Mouse (Mus musculus) heart, embryonic 16.5 days (tissue): ENCODE measurements at regions not wholly inside any gene's neighbourhood (a gene's known extent, or its start where the extent isn't known, plus 50 kb on each side); places are given as distances from the start of the nearest gene placed in this dataset.

Experiments
- ATAC-seq: fragments of 200-750 bp; cut with Nextera tagmentation; replicated peaks from 2 replicates; pipeline ENCODE4 v1.8.0; 2017; ENCODE audit warnings: moderate number of reproducible peaks; ENCODE audit not compliant: insufficient read depth, low FRiP score; ENCODE audit errors: extremely low read depth
- H3K27ac ChIP-seq: fragments of 300-500 bp; sonication (generic); 2 replicates; pipeline ENCODE4 v1.5.1; 2014; ENCODE audit warnings: mild to moderate bottlenecking, low read length, control low read depth, moderate library complexity
- H3K27me3 ChIP-seq: fragments of 300-500 bp; sonication (generic); 2 replicates; pipeline ENCODE4 v1.6.1; 2014; ENCODE audit warnings: low read length, mixed read lengths; ENCODE audit not compliant: control insufficient read depth, insufficient read depth
- H3K36me3 ChIP-seq: fragments of 300-500 bp; sonication (generic); 2 replicates; pipeline ENCODE4 v1.6.1; 2014; ENCODE audit not compliant: control insufficient read depth, insufficient read depth
- H3K4me1 ChIP-seq: fragments of 300-500 bp; sonication (generic); 2 replicates; pipeline ENCODE4 v1.6.1; 2014; ENCODE audit warnings: low read length, mixed read lengths; ENCODE audit not compliant: control insufficient read depth, insufficient read depth
- H3K4me2 ChIP-seq: fragments of 300-500 bp; sonication (generic); 2 replicates; pipeline ENCODE4 v1.6.1; 2014; ENCODE audit warnings: low read depth, mild to moderate bottlenecking, control low read depth, low read length
- H3K4me3 ChIP-seq: fragments of 300-500 bp; sonication (generic); 2 replicates; pipeline ENCODE4 v1.5.1; 2014; ENCODE audit warnings: mild to moderate bottlenecking, control low read depth, low read length
- H3K9ac ChIP-seq: fragments of 300-500 bp; sonication (generic); 2 replicates; pipeline ENCODE4 v1.6.1; 2014; ENCODE audit warnings: low read length, control low read depth
- H3K9me3 ChIP-seq: fragments of 300-500 bp; sonication (generic); replicated peaks from 2 replicates; pipeline ENCODE4 v1.6.1; 2016; ENCODE audit warnings: low read length; ENCODE audit not compliant: control insufficient read depth
- WGBS: fragments of 180-500 bp; shearing (Covaris S2); extraction: QIAGEN DNeasy Blood & Tissue Kit; methylation state at CpG from one replicate; pipeline ENCODE4 v1.1.7; 2014; 5-methylcytosine and 5-hydroxymethylcytosine counted together

GRCm38 (mm10) chr12:77698088-77698487 is 460.2 kb downstream of the Fut8 start:
- ATAC-seq, result no peak
- H3K27ac ChIP-seq, result no peak overlapping the region
- no peak overlapping the region for H3K4me3 ChIP-seq
- 65% methylated on average over 7 of the region's 7 CpGs for WGBS
- no peaks in the 10 kb centered on the region for H3K36me3 ChIP-seq
- peaks cover 3% of the 10 kb centered on the region for H3K4me1 ChIP-seq
- no peak overlapping the region for H3K4me2 ChIP-seq
- no peaks in the 10 kb centered on the region for H3K9me3 ChIP-seq
- no peaks in the 10 kb centered on the region for H3K27me3 ChIP-seq
- no peak overlapping the region for H3K9ac ChIP-seq

- H3K9me3 ChIP-seq, result no peaks in the 10 kb centered on the region
Measured at GRCm38 (mm10) chr12:77699896-77700605, 462.1 kb downstream of the Fut8 start.

GRCm38 (mm10) chr12:77715506-77715905 is 477.6 kb downstream of the Fut8 start:
- WGBS, result 78% methylated on average over 7 of the region's 7 CpGs
- no peak for ATAC-seq
- Histone ChIP-seq H3K27ac (no peak overlapping the region), H3K9me3 (no peaks in the 10 kb centered on the region; the same call in 1 of the 2 replicates), H3K4me1 (no peaks in the 10 kb centered on the region), H3K9ac (no peak overlapping the region), H3K36me3 (no peaks in the 10 kb centered on the region), H3K27me3 (no peaks in the 10 kb centered on the region), H3K4me2 (no peak overlapping the region), H3K4me3 (no peak overlapping the region)

More at GRCm38 (mm10) chr12:77699896-77700605, 462.1 kb downstream of the Fut8 start:
- ATAC-seq, result no peak
- H3K9ac ChIP-seq, result no peak overlapping the region
- no peaks in the 10 kb centered on the region for H3K27me3 ChIP-seq
- no peak overlapping the region for H3K4me3 ChIP-seq
- no peak overlapping the region for H3K4me2 ChIP-seq
- H3K4me1 ChIP-seq, result no peaks in the 10 kb centered on the region
- H3K36me3 ChIP-seq, result no peaks in the 10 kb centered on the region
- no peak overlapping the region for H3K27ac ChIP-seq
- 40% methylated on average over 2 of the region's 2 CpGs for WGBS

- ATAC-seq, result no peak
- Histone ChIP-seq H3K4me2 (no peak overlapping the region), H3K36me3 (no peaks in the 10 kb centered on the region), H3K9me3 (no peaks in the 10 kb centered on the region; the same call in 1 of the 2 replicates), H3K4me3 (no peak overlapping the region), H3K9ac (no peak overlapping the region), H3K27ac (no peak overlapping the region), H3K27me3 (no peaks in the 10 kb centered on the region), H3K4me1 (no peaks in the 10 kb centered on the region)
- 61% methylated on average over 2 of the region's 2 CpGs for WGBS
Measured at GRCm38 (mm10) chr12:77715979-77716378, 478.1 kb downstream of the Fut8 start.

GRCm38 (mm10) chr12:77727766-77728165 is 466.3 kb upstream of the Gm6657 start:
- no peaks in the 10 kb centered on the region for H3K9me3 ChIP-seq
- 44% methylated on average over 4 of the region's 4 CpGs for WGBS
- ATAC-seq, result no peak
- no peak overlapping the region for H3K9ac ChIP-seq
- no peaks in the 10 kb centered on the region for H3K27me3 ChIP-seq
- no peaks in the 10 kb centered on the region for H3K4me1 ChIP-seq
- no peak overlapping the region for H3K27ac ChIP-seq
- H3K4me3 ChIP-seq, result no peak overlapping the region
- H3K4me2 ChIP-seq, result no peak overlapping the region
- H3K36me3 ChIP-seq, result no peaks in the 10 kb centered on the region

GRCm38 (mm10) chr12:77739047-77739760 is 454.8 kb upstream of the Gm6657 start:
- Histone ChIP-seq H3K4me3 (no peak overlapping the region), H3K27ac (no peak overlapping the region), H3K9ac (no peak overlapping the region), H3K4me2 (no peak overlapping the region), H3K4me1 (no peaks in the 10 kb centered on the region), H3K27me3 (no peaks in the 10 kb centered on the region), H3K9me3 (no peaks in the 10 kb centered on the region), H3K36me3 (no peaks in the 10 kb centered on the region)
- WGBS, result 68% methylated on average over 6 of the region's 6 CpGs
- ATAC-seq, result no peak

GRCm38 (mm10) chr12:77742716-77743115 is 451.3 kb upstream of the Gm6657 start:
- no peak overlapping the region for H3K27ac ChIP-seq
- WGBS, result 69% methylated on average over 3 of the region's 3 CpGs
- no peak for ATAC-seq

GRCm38 (mm10) chr12:77749438-77750007 is 444.5 kb upstream of the Gm6657 start:
- Histone ChIP-seq H3K9me3 (peaks cover 3% of the 10 kb centered on the region; the same call in 1 of the 2 replicates), H3K4me2 (no peak overlapping the region), H3K27ac (no peak overlapping the region), H3K9ac (no peak overlapping the region), H3K4me3 (no peak overlapping the region), H3K27me3 (no peaks in the 10 kb centered on the region), H3K36me3 (no peaks in the 10 kb centered on the region), H3K4me1 (no peaks in the 10 kb centered on the region)
- 83% methylated on average over 3 of the region's 3 CpGs for WGBS
- no peak for ATAC-seq

More at GRCm38 (mm10) chr12:77742716-77743115, 451.3 kb upstream of the Gm6657 start:
- Histone ChIP-seq H3K9ac (no peak overlapping the region), H3K36me3 (no peaks in the 10 kb centered on the region), H3K4me3 (no peak overlapping the region), H3K4me2 (no peak overlapping the region), H3K4me1 (no peaks in the 10 kb centered on the region), H3K27me3 (no peaks in the 10 kb centered on the region), H3K9me3 (peaks cover under 1% of the 10 kb centered on the region; the same call in 1 of the 2 replicates)

GRCm38 (mm10) chr12:77752181-77752580 is 441.9 kb upstream of the Gm6657 start:
- H3K9ac ChIP-seq, result no peak overlapping the region
- H3K36me3 ChIP-seq, result no peaks in the 10 kb centered on the region
- no peak overlapping the region for H3K4me3 ChIP-seq
- no peak overlapping the region for H3K4me2 ChIP-seq
- H3K27me3 ChIP-seq, result no peaks in the 10 kb centered on the region
- no peaks in the 10 kb centered on the region for H3K4me1 ChIP-seq
- WGBS, result 79% methylated on average over 5 of the region's 5 CpGs
- H3K9me3 ChIP-seq, result peaks cover 3% of the 10 kb centered on the region; the same call in 1 of the 2 replicates
- ATAC-seq, result no peak
- H3K27ac ChIP-seq, result no peak overlapping the region
